ENCODE assay signal across 7 mouse cellular contexts in genomic region chr12:12810159-12810885, GRCm38 (mm10).
DNase-seq lines count a peak whose midpoint lies in the region; TF ChIP-seq lines count a peak whose summit lies in the region.

No protein-coding gene starts in this region.

- no peaks in the 10 kb centered on the region for H3K36me3 ChIP-seq in liver, adult 2 months (ENCODE audit: control insufficient read depth, insufficient read depth, low read length)

- intact Hi-C loops in heart, postnatal 14 days (cut with DNase I): no loop called here

- no peaks in the 10 kb centered on the region for H3K79me2 ChIP-seq in liver, adult 2 months (ENCODE audit: control insufficient read depth, insufficient read depth, low read length)

- peak overlapping the region; percentile 73 for H3K27ac ChIP-seq in liver, adult 2 months (replicated peaks; ENCODE audit: insufficient read depth, low read depth, low read length)

- no peak for TF ChIP-seq CTCF in liver, adult 2 months (IDR thresholded peaks at IDR 0.05; ENCODE audit: low read depth, low read length)

- 5% methylated on average over 16 of the region's 16 CpGs for WGBS in liver, adult 2 months

- H3K4me3 ChIP-seq in liver, adult 2 months (ENCODE audit: insufficient read depth, low read depth, low read length): no peak overlapping the region

- H3K4me1 ChIP-seq in liver, adult 2 months (ENCODE audit: control insufficient read depth, insufficient read depth, low read length): peaks cover 23% of the 10 kb centered on the region

- peak overlapping the region; percentile 27 for H3K9ac ChIP-seq in liver, adult 2 months (ENCODE audit: low read depth, low read length)

- no peak for TF ChIP-seq POLR2A in liver, adult 2 months (IDR thresholded peaks at IDR 0.05; ENCODE audit: extremely low read depth, insufficient read depth, low read length)

- H3K27me3 ChIP-seq in liver, adult 2 months (ENCODE audit: control insufficient read depth, insufficient read depth, low read length): no peaks in the 10 kb centered on the region

- peak; percentile 83 to 88 for DNase-seq in cerebellum, postnatal 10 days
- DNase-seq in forelimb bud, embryonic 11.5 days (ENCODE audit: low read depth, low spot score): peak; percentile 24
- peak; percentile 70 to 81 for DNase-seq in heart, postnatal 14 days
- peak; percentile 86 to 88 for DNase-seq in kidney, postnatal 36 days
- peak; percentile 98 for DNase-seq in liver, adult 2 months (ENCODE audit: extremely low read depth, low read depth, low spot score)
- DNase-seq in neural tube, embryonic 10.5 days (ENCODE audit: extremely low spot score, low spot score): peak; percentile 56
- DNase-seq in testis, postnatal 14 days (ENCODE audit: low spot score): peak; percentile 77

Comparison
In these comparisons a context has a peak if more than half of its experiments do, and no peak if none do; other contexts are left out.
1. DNase-seq: peak in every context shown above with its lines; median percentile 98 in liver, adult 2 months; 87 in kidney, postnatal 36 days; 86 in cerebellum, postnatal 10 days; 77 in testis, postnatal 14 days; 76 in heart, postnatal 14 days; 56 in neural tube, embryonic 10.5 days; 24 in forelimb bud, embryonic 11.5 days.